Mouse (Mus musculus) brown adipose tissue, adult 24 weeks (tissue): Measurements from ENCODE around the gene Iah1. TPM values are rescaled to one million over a fixed set of nuclear protein-coding genes. Genes with fewer than 3 reads are reported as not detected.

Source experiments
- H3K27ac ChIP-seq: fragments of 200-500 bp; replicated peaks from 2 replicates; pipeline ENCODE4 v1.5.1; 2012; ENCODE audit warnings: low read depth, mild to moderate bottlenecking, low read length
- H3K4me1 ChIP-seq: fragments of 200-500 bp; 2 replicates; pipeline ENCODE4 v1.6.1; 2012; ENCODE audit warnings: low read length, mixed read lengths; ENCODE audit not compliant: control insufficient read depth, insufficient read depth, insufficient read length
- H3K4me3 ChIP-seq: fragments of 200-500 bp; 2 replicates; pipeline ENCODE4 v1.5.1; 2012; ENCODE audit warnings: low read depth, mild to moderate bottlenecking, low read length, moderate library complexity; ENCODE audit not compliant: insufficient read depth
- polyA plus RNA-seq: library from polyadenylated mRNA; stranded (reverse); fragments of >200 nt; gene quantifications from 2 replicates; pipeline ENCODE4 v1.2.4, GENCODE M21; 2012; ENCODE audit not compliant: missing spikeins, insufficient read depth, insufficient read length

Iah1 gene
- polyA plus RNA-seq, 1 experiment, result 84.5 TPM

- Histone ChIP-seq H3K27ac (no peak overlapping the region), H3K4me1 (no peaks in the 10 kb centered on the region), H3K4me3 (no peak overlapping the region)
Observed at GRCm38 (mm10) chr12:21330961-21331576, 14.9 kb downstream of the Iah1 start.

- no peaks in the 10 kb centered on the region for H3K4me1 ChIP-seq
- H3K27ac ChIP-seq, result no peak overlapping the region
Observed at GRCm38 (mm10) chr12:21331711-21332110, 15.5 kb downstream of the Iah1 start.

GRCm38 (mm10) chr12:21333021-21333420 is 16.8 kb downstream of the Iah1 start:
- Histone ChIP-seq H3K4me3 (no peak overlapping the region), H3K27ac (no peak overlapping the region), H3K4me1 (no peaks in the 10 kb centered on the region)

More at GRCm38 (mm10) chr12:21331711-21332110, 15.5 kb downstream of the Iah1 start:
- H3K4me3 ChIP-seq, result no peak overlapping the region

GRCm38 (mm10) chr12:21333766-21334165 is 17.6 kb downstream of the Iah1 start:
- H3K27ac ChIP-seq, result no peak overlapping the region
- H3K4me3 ChIP-seq, result no peak overlapping the region

GRCm38 (mm10) chr12:21335869-21336268 is 19.7 kb downstream of the Iah1 start:
- Histone ChIP-seq H3K4me1 (no peaks in the 10 kb centered on the region), H3K4me3 (no peak overlapping the region), H3K27ac (no peak overlapping the region)

More at GRCm38 (mm10) chr12:21333766-21334165, 17.6 kb downstream of the Iah1 start:
- no peaks in the 10 kb centered on the region for H3K4me1 ChIP-seq

- no peaks in the 10 kb centered on the region for H3K4me1 ChIP-seq
Observed at GRCm38 (mm10) chr12:21337171-21337570, 21.0 kb downstream of the Iah1 start.

GRCm38 (mm10) chr12:21340674-21341073 is 24.5 kb downstream of the Iah1 start:
- H3K27ac ChIP-seq, result no peak overlapping the region
- no peak overlapping the region for H3K4me3 ChIP-seq
- H3K4me1 ChIP-seq, result no peaks in the 10 kb centered on the region

More at GRCm38 (mm10) chr12:21337171-21337570, 21.0 kb downstream of the Iah1 start:
- no peak overlapping the region for H3K27ac ChIP-seq
- H3K4me3 ChIP-seq, result no peak overlapping the region

- Histone ChIP-seq H3K27ac (no peak overlapping the region), H3K4me3 (no peak overlapping the region), H3K4me1 (no peaks in the 10 kb centered on the region)
Observed at GRCm38 (mm10) chr12:21346972-21347371, 30.8 kb downstream of the Iah1 start.

- H3K27ac ChIP-seq, result no peak overlapping the region
- H3K4me1 ChIP-seq, result no peaks in the 10 kb centered on the region
- H3K4me3 ChIP-seq, result no peak overlapping the region
Observed at GRCm38 (mm10) chr12:21350113-21350876, 34.1 kb downstream of the Iah1 start.

GRCm38 (mm10) chr12:21353681-21354080 is 37.5 kb downstream of the Iah1 start:
- Histone ChIP-seq H3K4me3 (no peak overlapping the region), H3K4me1 (no peaks in the 10 kb centered on the region), H3K27ac (no peak overlapping the region)

GRCm38 (mm10) chr12:21362686-21363085 is 46.5 kb downstream of the Iah1 start:
- Histone ChIP-seq H3K4me1 (no peaks in the 10 kb centered on the region), H3K27ac (no peak overlapping the region), H3K4me3 (no peak overlapping the region)

GRCm38 (mm10) chr12:21363195-21363594 is 47.0 kb downstream of the Iah1 start:
- Histone ChIP-seq H3K4me3 (no peak overlapping the region), H3K27ac (no peak overlapping the region), H3K4me1 (no peaks in the 10 kb centered on the region)

- Histone ChIP-seq H3K4me3 (no peak overlapping the region), H3K4me1 (no peaks in the 10 kb centered on the region; the same call in 1 of the 2 replicates), H3K27ac (no peak overlapping the region)
Observed at GRCm38 (mm10) chr12:21364624-21365435, 48.6 kb downstream of the Iah1 start.

GRCm38 (mm10) chr12:21368376-21369086 is 52.3 kb downstream of the Iah1 start:
- Histone ChIP-seq H3K27ac (peak overlapping the region; percentile 8; the same call in 1 of the 2 replicates), H3K4me3 (no peak overlapping the region), H3K4me1 (no peaks in the 10 kb centered on the region; the same call in 1 of the 2 replicates)

- Histone ChIP-seq H3K4me3 (no peak overlapping the region), H3K4me1 (no peaks in the 10 kb centered on the region; the same call in 1 of the 2 replicates), H3K27ac (0 out of 2 replicates have a peak overlapping the region, but pooled peaks have one; percentile 8)
Observed at GRCm38 (mm10) chr12:21369087-21369410, 52.9 kb downstream of the Iah1 start.
